Mouse (Mus musculus): ENCODE measurements around the gene Oprd1. TPM values are rescaled to one million over a fixed set of nuclear protein-coding genes. Genes with fewer than 3 reads are reported as not detected.

Oprd1 gene
- 0.05 TPM in 2 replicates for polyA plus RNA-seq (2015; fragmentation: Nextera tagmentation; extraction: Ambion mirVana)

DNA sequence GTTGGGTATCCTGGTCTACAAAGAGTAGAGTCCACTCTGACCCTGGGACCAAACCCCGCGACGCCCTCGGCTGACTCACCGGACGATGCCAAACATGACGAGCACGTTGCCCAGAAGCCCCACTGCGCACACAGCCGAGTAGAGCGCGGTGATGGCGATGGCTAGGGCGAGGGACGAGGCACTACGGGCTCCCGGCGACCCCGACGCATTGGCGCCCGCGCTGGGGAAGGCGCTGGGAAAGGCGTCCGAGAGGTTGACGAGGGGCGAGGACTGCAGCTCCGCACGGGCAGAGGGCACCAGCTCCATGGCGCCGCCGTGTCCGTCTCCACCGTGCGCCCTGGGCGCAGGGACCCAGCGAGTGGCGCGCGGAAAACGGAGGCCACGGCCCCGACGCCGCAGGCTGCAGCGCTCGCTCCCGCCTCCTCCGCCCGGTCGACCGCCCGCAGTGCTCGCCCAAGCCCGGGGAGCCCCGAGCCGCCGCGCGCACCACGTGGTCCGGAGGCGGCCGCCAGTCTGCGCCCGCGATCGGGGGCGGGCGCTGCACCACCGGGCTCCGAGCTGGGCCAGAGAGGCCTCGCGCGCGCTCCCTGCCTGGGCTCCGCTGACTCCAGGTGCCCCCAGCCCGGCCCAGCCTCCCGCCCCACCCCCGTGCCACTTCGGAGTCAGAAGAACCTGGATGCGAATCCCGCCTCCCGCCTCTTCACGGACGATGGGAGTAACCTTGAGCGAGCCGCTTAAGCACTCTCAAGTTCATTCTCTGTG lies at the start of gene Oprd1:
TSS of gene Oprd1 (minus strand) at position 407 of the 762 bp plus-strand sequence.
- Histone ChIP-seq H3K4me2 (peak within 1 kb of the TSS; percentile 53), H3K36me3 (no peaks in the 10 kb centered on the region), H3K27me3 (peaks cover 77% of the 10 kb centered on the region), H3K4me1 (replicated peaks) (peaks cover 13% of the 10 kb centered on the region), H3K4me3 (replicated peaks) (peak within 1 kb of the TSS; percentile 39), H3K9me3 (replicated peaks) (no peaks in the 10 kb centered on the region), H3K9ac (no peak within 1 kb of the TSS), H3K27ac (no peak within 1 kb of the TSS)
- DNase-seq (no peak), ATAC-seq (ENCODE audit: low read depth) (no peak)
- WGBS (ENCODE audit: insufficient replicate concordance): 2% methylated on average over 89 of the region's 89 CpGs

- H3K4me2 ChIP-seq: no peak overlapping the region
- H3K27ac ChIP-seq: no peak overlapping the region
- 88% methylated on average over 2 of the region's 2 CpGs for WGBS (ENCODE audit: insufficient replicate concordance)
- ATAC-seq (ENCODE audit: low read depth) (no peak), DNase-seq (no peak)
- H3K4me3 ChIP-seq (replicated peaks): no peak overlapping the region
- no peaks in the 10 kb centered on the region for H3K27me3 ChIP-seq
- peaks cover 67% of the 10 kb centered on the region for H3K36me3 ChIP-seq
- no peaks in the 10 kb centered on the region for H3K9me3 ChIP-seq (replicated peaks)
- H3K9ac ChIP-seq: no peak overlapping the region
- 0 out of 2 replicates have a peak, but pooled peaks cover under 1% of the 10 kb centered on the region for H3K4me1 ChIP-seq (replicated peaks)
Measured at GRCm38 (mm10) chr4:132187826-132188401, 43.6 kb upstream of the Oprd1 start.

- Histone ChIP-seq H3K4me3 (replicated peaks) (no peak overlapping the region), H3K36me3 (peaks cover 55% of the 10 kb centered on the region), H3K9me3 (replicated peaks) (no peaks in the 10 kb centered on the region), H3K27me3 (no peaks in the 10 kb centered on the region), H3K4me2 (no peak overlapping the region), H3K4me1 (replicated peaks) (0 out of 2 replicates have a peak, but pooled peaks cover 6% of the 10 kb centered on the region), H3K9ac (no peak overlapping the region), H3K27ac (no peak overlapping the region)
- no peak for DNase-seq
- 87% methylated on average over 3 of the region's 3 CpGs for WGBS (ENCODE audit: insufficient replicate concordance)
- no peak for ATAC-seq (ENCODE audit: low read depth)
Measured at GRCm38 (mm10) chr4:132183162-132183561, 38.9 kb upstream of the Oprd1 start.

DNA sequence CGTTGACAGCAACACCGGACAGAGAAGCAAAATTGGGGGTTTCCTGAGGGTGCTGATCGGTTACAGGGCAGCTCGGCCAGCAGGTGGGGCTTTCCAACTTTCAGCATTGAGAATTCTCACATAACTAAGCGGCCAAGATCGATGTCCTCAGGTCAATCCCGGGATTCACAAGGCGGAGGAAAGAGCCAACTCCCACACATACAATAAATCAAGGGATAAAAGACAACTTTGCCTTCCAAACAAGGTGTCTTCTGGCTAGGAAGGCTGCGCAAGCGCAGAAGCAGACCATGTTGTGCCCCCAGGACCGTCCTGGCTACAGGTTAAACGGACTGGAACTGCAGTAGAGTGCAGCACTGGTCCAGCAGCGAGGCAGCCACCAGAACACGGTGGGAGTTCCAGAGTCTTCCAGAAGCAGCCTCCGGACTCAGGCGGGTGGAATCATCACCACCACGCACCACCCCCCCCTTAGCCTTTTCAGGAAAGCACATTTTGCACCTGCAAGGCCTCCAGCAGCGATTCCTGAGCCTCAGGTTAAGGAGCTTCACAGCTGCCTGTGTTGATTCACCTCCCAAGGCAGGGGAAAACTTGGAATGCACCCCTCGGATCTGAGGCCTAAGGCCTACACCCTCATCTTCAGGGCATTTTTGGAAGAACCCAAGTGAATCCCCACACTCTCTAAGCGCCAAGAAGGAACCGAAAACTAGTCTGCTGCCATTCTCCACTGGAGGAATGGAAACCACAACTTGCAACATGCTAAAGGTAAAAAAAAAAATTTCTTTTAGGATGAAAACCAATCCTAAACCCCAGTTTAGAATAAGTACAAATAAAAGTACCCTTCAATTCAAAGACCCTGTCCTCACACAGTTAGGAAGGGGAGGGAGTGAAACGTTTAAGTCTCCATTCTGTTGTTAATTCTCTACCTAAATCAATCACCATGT lies 37.7 kb upstream of the Oprd1 start:
- H3K9me3 ChIP-seq (replicated peaks): no peaks in the 10 kb centered on the region
- DNase-seq (no peak), ATAC-seq (ENCODE audit: low read depth) (no peak)
- H3K27me3 ChIP-seq: no peaks in the 10 kb centered on the region
- peaks cover 47% of the 10 kb centered on the region for H3K36me3 ChIP-seq
- H3K4me3 ChIP-seq (replicated peaks): no peak overlapping the region
- 70% methylated on average over 22 of the region's 22 CpGs for WGBS (ENCODE audit: insufficient replicate concordance)
- H3K9ac ChIP-seq: no peak overlapping the region
- no peak overlapping the region for H3K27ac ChIP-seq
- H3K4me1 ChIP-seq (replicated peaks): 0 out of 2 replicates have a peak, but pooled peaks cover 6% of the 10 kb centered on the region
- no peak overlapping the region for H3K4me2 ChIP-seq

GRCm38 (mm10) chr4:132180710-132181109 lies 36.4 kb upstream of the Oprd1 start:
- DNase-seq (no peak), ATAC-seq (ENCODE audit: low read depth) (no peak)
- Histone ChIP-seq H3K4me1 (replicated peaks) (0 out of 2 replicates have a peak, but pooled peaks cover 6% of the 10 kb centered on the region), H3K9me3 (replicated peaks) (no peaks in the 10 kb centered on the region), H3K4me3 (replicated peaks) (no peak overlapping the region), H3K9ac (no peak overlapping the region), H3K27ac (no peak overlapping the region), H3K36me3 (peaks cover 42% of the 10 kb centered on the region), H3K27me3 (no peaks in the 10 kb centered on the region; the same call in 1 of the 2 replicates), H3K4me2 (no peak overlapping the region)
- 74% methylated on average over 9 of the region's 9 CpGs for WGBS (ENCODE audit: insufficient replicate concordance)

DNA sequence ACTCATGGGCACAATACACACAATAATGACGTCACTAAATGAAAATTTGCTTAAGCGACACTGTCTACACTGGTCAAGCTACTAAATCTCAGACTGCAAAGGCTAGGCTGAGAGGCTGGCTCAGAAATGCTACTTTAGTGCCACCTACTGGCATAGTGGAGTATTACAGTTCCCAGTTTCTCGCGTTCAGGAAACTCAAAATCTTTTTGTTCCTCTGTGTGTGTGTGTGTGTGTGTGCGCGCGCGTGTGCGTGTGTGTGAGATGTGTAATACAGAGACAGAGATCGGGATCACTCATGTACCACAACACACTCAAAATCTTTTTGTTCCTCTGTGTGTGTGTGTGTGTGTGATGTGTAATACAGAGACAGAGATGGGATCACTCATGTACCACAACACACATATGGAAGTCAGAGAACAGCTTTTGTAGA lies 34.4 kb upstream of the Oprd1 start:
- ATAC-seq (ENCODE audit: low read depth) (peak; percentile 67), DNase-seq (peak; percentile 38)
- Histone ChIP-seq H3K27me3 (no peaks in the 10 kb centered on the region; the same call in 1 of the 2 replicates), H3K36me3 (peaks cover 24% of the 10 kb centered on the region), H3K9ac (no peak overlapping the region), H3K27ac (no peak overlapping the region), H3K4me2 (no peak overlapping the region), H3K4me3 (replicated peaks) (no peak overlapping the region), H3K9me3 (replicated peaks) (no peaks in the 10 kb centered on the region), H3K4me1 (replicated peaks) (0 out of 2 replicates have a peak, but pooled peaks cover 6% of the 10 kb centered on the region)
- 3% methylated on average over 10 of the region's 10 CpGs for WGBS (ENCODE audit: insufficient replicate concordance)

DNA sequence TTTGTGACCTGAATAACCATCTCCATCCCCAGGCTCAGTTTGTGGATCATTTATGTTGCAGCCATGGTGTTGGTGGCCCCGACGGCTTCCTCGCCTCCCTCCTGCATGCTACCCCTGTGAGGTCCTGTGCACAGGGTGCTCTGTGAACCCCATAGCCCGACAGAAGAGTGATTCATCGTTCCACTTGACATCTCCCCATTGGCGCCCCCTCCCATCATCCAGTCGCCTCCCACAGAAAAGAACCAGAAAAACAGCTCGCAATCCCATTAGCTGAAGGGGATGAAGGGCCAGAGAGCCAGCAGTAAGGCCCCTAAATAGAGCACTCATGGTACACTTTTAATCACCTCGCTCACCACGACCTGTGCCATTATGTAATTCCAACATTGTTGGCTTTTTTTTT lies 32.2 kb upstream of the Oprd1 start:
- H3K27me3 ChIP-seq: peaks cover 6% of the 10 kb centered on the region; the same call in 1 of the 2 replicates
- H3K9ac ChIP-seq: no peak overlapping the region
- H3K9me3 ChIP-seq (replicated peaks): no peaks in the 10 kb centered on the region
- H3K27ac ChIP-seq: no peak overlapping the region
- H3K4me2 ChIP-seq: no peak overlapping the region
- no peak for ATAC-seq (ENCODE audit: low read depth)
- DNase-seq: no peak
- peaks cover 8% of the 10 kb centered on the region; the same call in 1 of the 2 replicates for H3K36me3 ChIP-seq
- H3K4me3 ChIP-seq (replicated peaks): no peak overlapping the region
- WGBS (ENCODE audit: insufficient replicate concordance): 51% methylated on average over 10 of the region's 10 CpGs
- H3K4me1 ChIP-seq (replicated peaks): 0 out of 2 replicates have a peak, but pooled peaks cover 4% of the 10 kb centered on the region

DNA sequence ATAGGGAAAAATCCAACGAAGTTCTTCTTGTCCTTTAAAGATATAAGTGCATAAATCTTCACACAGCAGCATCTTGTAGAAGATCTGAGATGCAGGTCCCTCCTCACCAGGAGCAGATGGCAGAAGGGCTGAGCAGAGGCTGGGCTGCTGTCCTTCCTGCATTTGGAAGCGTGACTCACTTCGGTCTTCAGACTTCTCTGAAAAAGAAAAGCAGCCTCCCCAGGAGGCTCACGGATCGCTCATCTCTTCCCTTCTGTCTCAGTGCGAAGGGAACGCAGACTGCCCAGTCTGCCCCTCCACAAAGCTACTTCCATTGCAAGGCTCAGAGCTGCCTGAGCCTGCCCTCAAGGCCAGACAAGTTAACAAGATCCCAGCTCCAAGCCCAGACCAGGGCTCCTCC lies 26.6 kb upstream of the Oprd1 start:
- no peak overlapping the region for H3K9ac ChIP-seq
- DNase-seq (no peak), ATAC-seq (ENCODE audit: low read depth) (no peak)
- WGBS (ENCODE audit: insufficient replicate concordance): 35% methylated on average over 7 of the region's 7 CpGs
- no peaks in the 10 kb centered on the region for H3K4me1 ChIP-seq (replicated peaks)
- no peak overlapping the region for H3K27ac ChIP-seq
- no peaks in the 10 kb centered on the region for H3K36me3 ChIP-seq
- peaks cover 6% of the 10 kb centered on the region; the same call in 1 of the 2 replicates for H3K27me3 ChIP-seq
- H3K9me3 ChIP-seq (replicated peaks): no peaks in the 10 kb centered on the region
- H3K4me2 ChIP-seq: no peak overlapping the region
- H3K4me3 ChIP-seq (replicated peaks): no peak overlapping the region

- no peak for DNase-seq
- ATAC-seq (ENCODE audit: low read depth): no peak
- H3K27me3 ChIP-seq: peaks cover 6% of the 10 kb centered on the region; the same call in 1 of the 2 replicates
- no peak overlapping the region for H3K4me3 ChIP-seq (replicated peaks)
- H3K4me1 ChIP-seq (replicated peaks): no peaks in the 10 kb centered on the region
- WGBS (ENCODE audit: insufficient replicate concordance): 53% methylated on average over 5 of the region's 5 CpGs
- H3K4me2 ChIP-seq: no peak overlapping the region
- no peak overlapping the region for H3K9ac ChIP-seq
- H3K36me3 ChIP-seq: no peaks in the 10 kb centered on the region
- H3K27ac ChIP-seq: no peak overlapping the region
- no peaks in the 10 kb centered on the region for H3K9me3 ChIP-seq (replicated peaks)
Measured at GRCm38 (mm10) chr4:132169761-132170160, 25.5 kb upstream of the Oprd1 start.

DNA sequence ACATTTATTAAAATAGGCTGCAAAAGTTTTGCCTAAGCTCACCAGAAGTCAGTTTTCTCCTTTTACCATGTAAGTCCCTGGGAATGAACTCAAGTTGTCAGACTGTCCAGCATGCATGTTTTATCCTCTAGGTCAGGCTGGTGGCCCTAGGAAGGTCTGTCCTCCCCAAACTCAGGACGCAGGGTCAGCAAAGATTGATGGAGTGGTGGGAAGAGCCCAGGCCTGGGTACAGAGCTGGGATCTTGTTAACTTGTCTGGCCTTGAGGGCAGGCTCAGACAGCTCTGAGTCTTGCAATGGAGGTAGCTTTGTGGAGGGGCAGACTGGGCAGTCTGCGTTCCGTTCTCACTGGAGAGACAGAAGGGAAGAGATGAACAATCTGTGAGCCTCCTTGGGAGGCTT lies 25.0 kb upstream of the Oprd1 start:
- ATAC-seq (ENCODE audit: low read depth) (no peak), DNase-seq (no peak)
- Histone ChIP-seq H3K9ac (no peak overlapping the region), H3K9me3 (replicated peaks) (no peaks in the 10 kb centered on the region), H3K36me3 (no peaks in the 10 kb centered on the region), H3K27me3 (peaks cover 6% of the 10 kb centered on the region; the same call in 1 of the 2 replicates), H3K4me2 (no peak overlapping the region), H3K4me3 (replicated peaks) (no peak overlapping the region), H3K27ac (no peak overlapping the region), H3K4me1 (replicated peaks) (no peaks in the 10 kb centered on the region)
- WGBS (ENCODE audit: insufficient replicate concordance): 83% methylated on average over 3 of the region's 3 CpGs

DNA sequence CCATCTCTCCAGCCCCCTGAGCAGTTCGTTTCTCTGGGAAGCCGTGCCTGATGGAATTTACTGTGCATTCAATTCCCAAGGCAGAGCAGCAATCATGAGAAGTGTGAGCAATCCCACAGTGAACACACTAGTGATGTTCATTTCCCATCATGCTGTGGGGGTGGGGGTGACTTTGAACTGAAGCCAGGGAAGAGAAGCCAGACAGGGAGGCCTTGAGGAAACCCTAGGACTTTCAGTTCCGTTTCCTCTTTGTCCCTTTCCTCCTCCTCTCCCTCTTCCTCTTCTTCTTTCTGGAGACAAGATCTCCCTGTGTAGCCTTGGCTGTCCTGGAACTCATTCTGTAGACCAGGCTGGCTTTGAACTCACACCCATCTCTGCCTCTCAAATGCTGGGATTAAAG lies 23.1 kb upstream of the Oprd1 start:
- H3K27me3 ChIP-seq: peaks cover 4% of the 10 kb centered on the region; the same call in 1 of the 2 replicates
- H3K36me3 ChIP-seq: no peaks in the 10 kb centered on the region
- ATAC-seq (ENCODE audit: low read depth) (no peak), DNase-seq (no peak)
- H3K9me3 ChIP-seq (replicated peaks): no peaks in the 10 kb centered on the region
- WGBS (ENCODE audit: insufficient replicate concordance): 67% methylated on average over 3 of the region's 3 CpGs
- no peak overlapping the region for H3K4me2 ChIP-seq
- no peaks in the 10 kb centered on the region for H3K4me1 ChIP-seq (replicated peaks)
- no peak overlapping the region for H3K9ac ChIP-seq
- no peak overlapping the region for H3K27ac ChIP-seq
- no peak overlapping the region for H3K4me3 ChIP-seq (replicated peaks)
